Mouse (Mus musculus) mouse trophoblast stem cell (cell line): ENCODE results near the gene Fam207a.

Experiments used
- in situ Hi-C, 2 experiments: fragments of 300-500 bp; cut with MseI, MboI; formaldehyde crosslinking; loops; 2 replicates in 1 of 2; 3 replicates in 1 of 2; pipeline ENCODE4 v1.15.1; 2025

The Fam207a gene

GRCm38 (mm10) chr10:77456507-77456906, 59.1 kb downstream of the Fam207a start:
- in situ Hi-C loops, result no loop called here

- in situ Hi-C loops, result no loop called here
These were observed 60.2 kb downstream of the Fam207a start for GRCm38 (mm10) chr10:77455251-77456010.

- in situ Hi-C loops, result no loop called here
These were observed 60.8 kb downstream of the Fam207a start for GRCm38 (mm10) chr10:77454795-77455194.

- in situ Hi-C loops, result no loop called here
These were observed 63.8 kb downstream of the Fam207a start for GRCm38 (mm10) chr10:77451822-77452221.

GRCm38 (mm10) chr10:77450159-77450464, 65.5 kb downstream of the Fam207a start:
- in situ Hi-C loops, result no loop called here

- in situ Hi-C loops, result no loop called here
These were observed 66.0 kb downstream of the Fam207a start for GRCm38 (mm10) chr10:77449315-77450158.

GRCm38 (mm10) chr10:77448698-77449247, 66.8 kb downstream of the Fam207a start:
- in situ Hi-C loops, result no loop called here

GRCm38 (mm10) chr10:77448209-77448608, 67.4 kb downstream of the Fam207a start:
- in situ Hi-C loops, result no loop called here

GRCm38 (mm10) chr10:77447755-77448154, 67.8 kb downstream of the Fam207a start:
- in situ Hi-C loops, result no loop called here

- in situ Hi-C loops, result no loop called here
These were observed 73.3 kb downstream of the Fam207a start for GRCm38 (mm10) chr10:77442250-77442649.

GRCm38 (mm10) chr10:77441812-77442211, 73.8 kb downstream of the Fam207a start:
- in situ Hi-C loops, result no loop called here

GRCm38 (mm10) chr10:77440841-77441755, 74.5 kb downstream of the Fam207a start:
- in situ Hi-C loops, result no loop called here

GRCm38 (mm10) chr10:77440286-77440685, 75.3 kb downstream of the Fam207a start:
- in situ Hi-C loops, result no loop called here

- in situ Hi-C loops, result no loop called here
These were observed 76.6 kb downstream of the Fam207a start for GRCm38 (mm10) chr10:77439026-77439425.

- in situ Hi-C loops, result no loop called here
These were observed 77.6 kb downstream of the Fam207a start for GRCm38 (mm10) chr10:77438021-77438420.
